Mouse (Mus musculus): ENCODE results near the gene Trim8. TPM values are rescaled to one million over a fixed set of nuclear protein-coding genes. Genes with fewer than 3 reads are reported as not detected.

The Trim8 gene
- polyA plus RNA-seq, 1 experiment from 2014 or later: 17.8 TPM

GRCm38 (mm10) chr19:46523480-46524151 is 22.1 kb downstream of the Trim8 start:
- DNase-seq (ENCODE audit: low spot score) (peak; percentile 87), ATAC-seq (replicated peaks; ENCODE audit: insufficient number of reproducible peaks, low FRiP score, low TSS enrichment, low read depth) (peak; percentile 81)
- H3K27ac ChIP-seq (replicated peaks; ENCODE audit: low read depth, low read length): peak overlapping the region; percentile 65
- H3K27me3 ChIP-seq (ENCODE audit: control insufficient read depth, insufficient read depth, low read length): no peaks in the 10 kb centered on the region
- no peaks in the 10 kb centered on the region for H3K36me3 ChIP-seq (replicated peaks; ENCODE audit: control insufficient read depth, insufficient read depth, low read depth, low read length)
- peak overlapping the region; percentile 54 for H3K4me2 ChIP-seq (ENCODE audit: low read depth, low read length)
- peaks cover 26% of the 10 kb centered on the region for H3K4me1 ChIP-seq (ENCODE audit: control insufficient read depth, insufficient read depth, low read length)
- no peak overlapping the region; the same call in 1 of the 2 replicates for H3K9ac ChIP-seq (replicated peaks; ENCODE audit: low read length)
- 4% methylated on average over 20 of the region's 20 CpGs for WGBS
- H3K4me3 ChIP-seq (ENCODE audit: low read depth, low read length): peak overlapping the region; percentile 12; the same call in 1 of the 2 replicates
- no peaks in the 10 kb centered on the region for H3K9me3 ChIP-seq (replicated peaks; ENCODE audit: control insufficient read depth, low read length)

- Histone ChIP-seq H3K9me3 (replicated peaks; ENCODE audit: control insufficient read depth, low read length) (no peaks in the 10 kb centered on the region), H3K4me1 (ENCODE audit: control insufficient read depth, insufficient read depth, low read length) (peaks cover 29% of the 10 kb centered on the region), H3K4me3 (ENCODE audit: low read depth, low read length) (peak overlapping the region; percentile 12; the same call in 1 of the 2 replicates), H3K27me3 (ENCODE audit: control insufficient read depth, insufficient read depth, low read length) (no peaks in the 10 kb centered on the region), H3K27ac (replicated peaks; ENCODE audit: low read depth, low read length) (peak overlapping the region; percentile 65), H3K4me2 (ENCODE audit: low read depth, low read length) (peak overlapping the region; percentile 54), H3K9ac (replicated peaks; ENCODE audit: low read length) (peak overlapping the region; percentile 35), H3K36me3 (replicated peaks; ENCODE audit: control insufficient read depth, insufficient read depth, low read depth, low read length) (no peaks in the 10 kb centered on the region)
- WGBS: 5% methylated on average over 6 of the region's 6 CpGs
- DNase-seq (ENCODE audit: low spot score): no peak
- no peak for ATAC-seq (replicated peaks; ENCODE audit: insufficient number of reproducible peaks, low FRiP score, low TSS enrichment, low read depth)
These were observed 22.6 kb downstream of the Trim8 start for GRCm38 (mm10) chr19:46524152-46524544.

GRCm38 (mm10) chr19:46524601-46525321 is 23.3 kb downstream of the Trim8 start:
- DNase-seq (ENCODE audit: low spot score) (peak; percentile 33), ATAC-seq (replicated peaks; ENCODE audit: insufficient number of reproducible peaks, low FRiP score, low TSS enrichment, low read depth) (no peak)
- Histone ChIP-seq H3K27me3 (ENCODE audit: control insufficient read depth, insufficient read depth, low read length) (no peaks in the 10 kb centered on the region), H3K9me3 (replicated peaks; ENCODE audit: control insufficient read depth, low read length) (no peaks in the 10 kb centered on the region), H3K27ac (replicated peaks; ENCODE audit: low read depth, low read length) (0 out of 2 replicates have a peak overlapping the region, but pooled peaks have one; percentile 65), H3K9ac (replicated peaks; ENCODE audit: low read length) (peak overlapping the region; percentile 35; the same call in 1 of the 2 replicates), H3K4me2 (ENCODE audit: low read depth, low read length) (no peak overlapping the region), H3K36me3 (replicated peaks; ENCODE audit: control insufficient read depth, insufficient read depth, low read depth, low read length) (no peaks in the 10 kb centered on the region), H3K4me3 (ENCODE audit: low read depth, low read length) (no peak overlapping the region), H3K4me1 (ENCODE audit: control insufficient read depth, insufficient read depth, low read length) (peaks cover 35% of the 10 kb centered on the region)
- 29% methylated on average over 14 of the region's 14 CpGs for WGBS

- Histone ChIP-seq H3K4me2 (ENCODE audit: low read depth, low read length) (no peak overlapping the region), H3K27ac (replicated peaks; ENCODE audit: low read depth, low read length) (0 out of 2 replicates have a peak overlapping the region, but pooled peaks have one; percentile 16), H3K27me3 (ENCODE audit: control insufficient read depth, insufficient read depth, low read length) (no peaks in the 10 kb centered on the region), H3K4me3 (ENCODE audit: low read depth, low read length) (no peak overlapping the region), H3K36me3 (replicated peaks; ENCODE audit: control insufficient read depth, insufficient read depth, low read depth, low read length) (no peaks in the 10 kb centered on the region), H3K9me3 (replicated peaks; ENCODE audit: control insufficient read depth, low read length) (no peaks in the 10 kb centered on the region), H3K4me1 (ENCODE audit: control insufficient read depth, insufficient read depth, low read length) (peaks cover 44% of the 10 kb centered on the region), H3K9ac (replicated peaks; ENCODE audit: low read length) (no peak overlapping the region)
- ATAC-seq (replicated peaks; ENCODE audit: insufficient number of reproducible peaks, low FRiP score, low TSS enrichment, low read depth): no peak
- no peak for DNase-seq (ENCODE audit: low spot score)
- 53% methylated on average over 10 of the region's 10 CpGs for WGBS
These were observed 24.5 kb downstream of the Trim8 start for GRCm38 (mm10) chr19:46525691-46526631.

GRCm38 (mm10) chr19:46527632-46528528 is 26.4 kb downstream of the Trim8 start:
- peak overlapping the region; percentile 57 for H3K4me2 ChIP-seq (ENCODE audit: low read depth, low read length)
- WGBS: 11% methylated on average over 17 of the region's 17 CpGs
- no peaks in the 10 kb centered on the region for H3K36me3 ChIP-seq (replicated peaks; ENCODE audit: control insufficient read depth, insufficient read depth, low read depth, low read length)
- H3K4me1 ChIP-seq (ENCODE audit: control insufficient read depth, insufficient read depth, low read length): peaks cover 57% of the 10 kb centered on the region
- H3K9me3 ChIP-seq (replicated peaks; ENCODE audit: control insufficient read depth, low read length): no peaks in the 10 kb centered on the region
- DNase-seq (ENCODE audit: low spot score): no peak
- H3K9ac ChIP-seq (replicated peaks; ENCODE audit: low read length): peak overlapping the region; percentile 5; the same call in 1 of the 2 replicates
- H3K27me3 ChIP-seq (ENCODE audit: control insufficient read depth, insufficient read depth, low read length): no peaks in the 10 kb centered on the region
- H3K27ac ChIP-seq (replicated peaks; ENCODE audit: low read depth, low read length): no peak overlapping the region
- H3K4me3 ChIP-seq (ENCODE audit: low read depth, low read length): no peak overlapping the region
- ATAC-seq (replicated peaks; ENCODE audit: insufficient number of reproducible peaks, low FRiP score, low TSS enrichment, low read depth): no peak

GRCm38 (mm10) chr19:46528529-46529213 is 27.2 kb downstream of the Trim8 start:
- peak; percentile 69 for DNase-seq (ENCODE audit: low spot score)
- H3K9me3 ChIP-seq (replicated peaks; ENCODE audit: control insufficient read depth, low read length): no peaks in the 10 kb centered on the region
- H3K4me1 ChIP-seq (ENCODE audit: control insufficient read depth, insufficient read depth, low read length): peaks cover 54% of the 10 kb centered on the region
- under 1% methylated on average over 20 of the region's 20 CpGs for WGBS
- peak overlapping the region; percentile 15 for H3K4me3 ChIP-seq (ENCODE audit: low read depth, low read length)
- H3K27me3 ChIP-seq (ENCODE audit: control insufficient read depth, insufficient read depth, low read length): no peaks in the 10 kb centered on the region
- peak overlapping the region; percentile 57 for H3K4me2 ChIP-seq (ENCODE audit: low read depth, low read length)
- no peaks in the 10 kb centered on the region for H3K36me3 ChIP-seq (replicated peaks; ENCODE audit: control insufficient read depth, insufficient read depth, low read depth, low read length)
- peak; percentile 69 for ATAC-seq (replicated peaks; ENCODE audit: insufficient number of reproducible peaks, low FRiP score, low TSS enrichment, low read depth)
- peak overlapping the region; percentile 35 for H3K9ac ChIP-seq (replicated peaks; ENCODE audit: low read length)
- peak overlapping the region; percentile 87 for H3K27ac ChIP-seq (replicated peaks; ENCODE audit: low read depth, low read length)
